Mouse (Mus musculus) megakaryocyte, embryonic 14.5 days (primary cell): ENCODE measurements around the gene Speg. TPM values are rescaled to one million over a fixed set of nuclear protein-coding genes. Genes with fewer than 3 reads are reported as not detected.

Experiments
- H3K27me3 ChIP-seq: replicated peaks from 2 replicates; pipeline ENCODE3; 2012; ENCODE audit warnings: inconsistent platforms
- H3K36me3 ChIP-seq: replicated peaks from 2 replicates; pipeline ENCODE3; 2012; ENCODE audit warnings: low read length, inconsistent platforms, mixed read lengths
- H3K4me1 ChIP-seq: 2 replicates; pipeline ENCODE4 v1.6.1; 2012; ENCODE audit warnings: inconsistent platforms
- H3K4me3 ChIP-seq: replicated peaks from 2 replicates; pipeline ENCODE3; 2012; ENCODE audit warnings: moderate library complexity, mild to moderate bottlenecking, inconsistent platforms
- H3K9me3 ChIP-seq: 2 replicates; pipeline ENCODE4 v1.6.1; 2012; ENCODE audit warnings: inconsistent platforms
- FLI1 ChIP-seq: IDR thresholded peaks from 2 replicates; pipeline ENCODE4 v1.6.1; 2012; ENCODE audit warnings: low read length, inconsistent platforms, mixed read lengths
- GATA1 ChIP-seq: IDR thresholded peaks from 3 replicates; pipeline ENCODE4 v1.6.1; 2012; ENCODE audit warnings: mixed read lengths, low read length, inconsistent platforms, borderline replicate concordance
- polyA plus RNA-seq: library from polyadenylated mRNA; stranded (reverse); fragments of >175 nt; gene quantifications from 2 replicates; pipeline ENCODE4 v1.2.3, GENCODE M21; 2012; ENCODE audit warnings: low replicate concordance; ENCODE audit not compliant: insufficient read depth

Gene Speg
- polyA plus RNA-seq, 1 experiment: 48.7 TPM

- Histone ChIP-seq H3K4me1 (peaks cover 14% of the 10 kb centered on the region), H3K36me3 (no peaks in the 10 kb centered on the region), H3K4me3 (no peak overlapping the region), H3K27me3 (peaks cover 82% of the 10 kb centered on the region), H3K9me3 (0 out of 2 replicates have a peak, but pooled peaks cover 5% of the 10 kb centered on the region)
- TF ChIP-seq GATA1: no peak
- no peak for TF ChIP-seq FLI1
Measured at GRCm38 (mm10) chr1:75393139-75393538, 18.0 kb downstream of the Speg start.

- TF ChIP-seq GATA1: no peak
- no peak for TF ChIP-seq FLI1
- Histone ChIP-seq H3K4me3 (no peak overlapping the region), H3K9me3 (0 out of 2 replicates have a peak, but pooled peaks cover 5% of the 10 kb centered on the region), H3K36me3 (no peaks in the 10 kb centered on the region), H3K27me3 (peaks cover 82% of the 10 kb centered on the region), H3K4me1 (peaks cover 14% of the 10 kb centered on the region)
Measured at GRCm38 (mm10) chr1:75393846-75394245, 18.7 kb downstream of the Speg start.

- peaks cover 12% of the 10 kb centered on the region for H3K4me1 ChIP-seq
- no peak for TF ChIP-seq FLI1
- TF ChIP-seq GATA1: no peak
- H3K4me3 ChIP-seq: no peak overlapping the region
- no peaks in the 10 kb centered on the region for H3K36me3 ChIP-seq
- peaks cover 82% of the 10 kb centered on the region for H3K27me3 ChIP-seq
- no peaks in the 10 kb centered on the region for H3K9me3 ChIP-seq
Measured at GRCm38 (mm10) chr1:75398761-75399402, 23.8 kb downstream of the Speg start.

- no peaks in the 10 kb centered on the region for H3K36me3 ChIP-seq
- peak overlapping the region; percentile 64 for H3K4me3 ChIP-seq
Measured at GRCm38 (mm10) chr1:75399755-75400492, 24.8 kb downstream of the Speg start.

GRCm38 (mm10) chr1:75400493-75401115, 25.5 kb downstream of the Speg start:
- Histone ChIP-seq H3K36me3 (no peaks in the 10 kb centered on the region), H3K27me3 (peaks cover 82% of the 10 kb centered on the region), H3K4me3 (peak overlapping the region; percentile 64)

More at GRCm38 (mm10) chr1:75399755-75400492, 24.8 kb downstream of the Speg start:
- Histone ChIP-seq H3K9me3 (no peaks in the 10 kb centered on the region), H3K27me3 (peaks cover 81% of the 10 kb centered on the region), H3K4me1 (peaks cover 12% of the 10 kb centered on the region)
- TF ChIP-seq FLI1 (no peak), GATA1 (no peak)

GRCm38 (mm10) chr1:75405547-75405946, 30.4 kb downstream of the Speg start:
- H3K4me1 ChIP-seq: no peaks in the 10 kb centered on the region; the same call in 1 of the 2 replicates
- no peaks in the 10 kb centered on the region for H3K9me3 ChIP-seq
- TF ChIP-seq GATA1: no peak
- TF ChIP-seq FLI1: no peak
- no peaks in the 10 kb centered on the region for H3K36me3 ChIP-seq
- no peak overlapping the region for H3K4me3 ChIP-seq
- H3K27me3 ChIP-seq: peaks cover 87% of the 10 kb centered on the region

More at GRCm38 (mm10) chr1:75400493-75401115, 25.5 kb downstream of the Speg start:
- TF ChIP-seq GATA1 (no peak), FLI1 (no peak)
- H3K9me3 ChIP-seq: no peaks in the 10 kb centered on the region
- H3K4me1 ChIP-seq: peaks cover 12% of the 10 kb centered on the region

- Histone ChIP-seq H3K36me3 (no peaks in the 10 kb centered on the region), H3K4me3 (no peak overlapping the region), H3K9me3 (no peaks in the 10 kb centered on the region), H3K27me3 (peaks cover 87% of the 10 kb centered on the region), H3K4me1 (no peaks in the 10 kb centered on the region)
- no peak for TF ChIP-seq GATA1
- TF ChIP-seq FLI1: no peak
Measured at GRCm38 (mm10) chr1:75406173-75406572, 31.1 kb downstream of the Speg start.

GRCm38 (mm10) chr1:75407056-75407455, 32.0 kb downstream of the Speg start:
- TF ChIP-seq GATA1 (no peak), FLI1 (no peak)
- Histone ChIP-seq H3K4me1 (no peaks in the 10 kb centered on the region), H3K27me3 (peaks cover 86% of the 10 kb centered on the region), H3K36me3 (no peaks in the 10 kb centered on the region), H3K4me3 (no peak overlapping the region), H3K9me3 (no peaks in the 10 kb centered on the region)

GRCm38 (mm10) chr1:75408210-75408609, 33.1 kb downstream of the Speg start:
- Histone ChIP-seq H3K36me3 (no peaks in the 10 kb centered on the region), H3K9me3 (no peaks in the 10 kb centered on the region), H3K4me1 (no peaks in the 10 kb centered on the region), H3K4me3 (no peak overlapping the region), H3K27me3 (peaks cover 83% of the 10 kb centered on the region)
- no peak for TF ChIP-seq FLI1

- Histone ChIP-seq H3K4me1 (peaks cover 5% of the 10 kb centered on the region; the same call in 1 of the 2 replicates), H3K4me3 (no peak overlapping the region), H3K36me3 (no peaks in the 10 kb centered on the region), H3K9me3 (no peaks in the 10 kb centered on the region), H3K27me3 (peaks cover 82% of the 10 kb centered on the region)
- TF ChIP-seq GATA1: no peak
Measured at GRCm38 (mm10) chr1:75409950-75410349, 34.9 kb downstream of the Speg start.
